Mouse (Mus musculus) bone marrow macrophage, adult 2 months (primary cell): ENCODE results near the gene Chchd3.

Source experiments
- CTCF ChIP-seq: IDR thresholded peaks from 2 replicates; pipeline ENCODE4 v1.5.1; 2012; ENCODE audit warnings: low read depth, mild to moderate bottlenecking, low read length, moderate library complexity
- POLR2A ChIP-seq: IDR thresholded peaks from 2 replicates; pipeline ENCODE4 v1.6.1; 2012; ENCODE audit warnings: mild to moderate bottlenecking, low read depth, low read length, borderline replicate concordance

DNA sequence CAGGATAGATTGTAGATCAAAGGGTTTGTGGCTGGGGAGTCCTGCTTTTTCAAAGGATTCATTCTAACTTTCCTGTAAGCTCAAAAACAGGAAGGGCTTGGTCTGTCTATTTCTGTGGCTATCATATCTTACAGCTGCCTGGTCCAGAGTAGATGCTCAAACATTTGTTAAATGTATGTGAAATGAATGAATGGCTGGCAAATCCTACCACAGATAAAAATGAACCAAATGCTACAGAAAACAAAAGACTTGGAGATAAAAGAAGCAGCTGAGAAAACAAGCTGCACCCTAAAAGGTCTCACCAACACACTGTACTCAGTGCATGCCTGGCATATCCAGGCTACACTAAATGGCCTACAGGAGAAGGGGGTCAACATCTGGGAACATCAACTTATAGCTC, 88.1 kb downstream of the Chchd3 start:
- TF ChIP-seq CTCF = no peak
- no peak for TF ChIP-seq POLR2A
